Mouse (Mus musculus) megakaryocyte, embryonic 14.5 days (primary cell): ENCODE data around the gene Plxdc2.

Source experiments
- FLI1 ChIP-seq: IDR thresholded peaks from 2 replicates; pipeline ENCODE4 v1.6.1; 2012; ENCODE audit warnings: low read length, inconsistent platforms, mixed read lengths
- GATA1 ChIP-seq: IDR thresholded peaks from 3 replicates; pipeline ENCODE4 v1.6.1; 2012; ENCODE audit warnings: mixed read lengths, low read length, inconsistent platforms, borderline replicate concordance

DNA sequence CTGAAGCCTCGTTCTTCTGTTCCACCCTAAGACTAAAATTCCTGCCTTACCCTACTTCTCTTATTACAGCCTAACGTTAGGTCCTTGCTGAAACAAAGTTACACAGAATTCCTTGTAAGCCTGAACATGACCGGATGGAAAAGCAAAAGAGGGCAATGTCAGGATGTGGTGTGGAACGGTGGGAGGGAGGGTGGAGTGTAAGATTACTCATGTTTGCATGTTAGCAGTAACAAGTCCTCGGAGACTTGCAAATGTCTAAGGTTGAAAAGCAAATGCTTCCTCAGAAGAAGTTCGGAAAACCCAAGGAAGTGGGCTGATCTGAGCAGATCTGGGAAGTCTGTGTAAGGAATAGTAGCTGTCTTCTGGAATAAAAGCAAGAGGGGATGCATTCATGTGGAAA is 353.8 kb downstream of the Plxdc2 start:
- TF ChIP-seq FLI1 (no peak), GATA1 (no peak)
